31 mouse cellular contexts compared by ENCODE assay signal in genomic region chr8:102159541-102160197, GRCm38 (mm10).
"Had no signal": no experiment of that assay in that cellular context is flagged by ENCODE, and none has a peak within 500 bp of the region (broad histone marks: within the 10 kb centered on the region; RNA-seq: fewer than 3 reads in every experiment).

No protein-coding gene starts in this region.

- DNase-seq: left cerebral cortex, postnatal 4 days; liver; liver, embryonic 13.5 days; liver, postnatal 0 days; lung, adult 18-20 months; lung, adult 2 months; lung, embryonic 14.5 days; lung, postnatal 10 days; lung, postnatal 14 days; lung, postnatal 36 days; lung, postnatal 4 days; midbrain, embryonic 14.5 days had no signal

- H3K4me2 ChIP-seq: limb, embryonic 12.5 days; limb, embryonic 13.5 days; limb, embryonic 15.5 days; liver, embryonic 11.5 days; liver, embryonic 12.5 days; liver, embryonic 13.5 days; liver, embryonic 15.5 days; lung, embryonic 14.5 days; lung, embryonic 15.5 days; midbrain, embryonic 11.5 days; midbrain, embryonic 12.5 days; midbrain, embryonic 13.5 days; midbrain, embryonic 15.5 days had no signal

- ATAC-seq: liver, embryonic 12.5 days; liver, postnatal 0 days; lung, postnatal 0 days; midbrain, embryonic 13.5 days; midbrain, embryonic 15.5 days; midbrain, embryonic 16.5 days had no signal

- H3K9ac ChIP-seq: limb, embryonic 12.5 days; limb, embryonic 13.5 days; limb, embryonic 15.5 days; liver, embryonic 12.5 days; liver, embryonic 13.5 days; liver, embryonic 14.5 days; liver, embryonic 15.5 days; liver, postnatal 0 days; lung, embryonic 14.5 days; lung, embryonic 15.5 days; midbrain, embryonic 12.5 days; midbrain, embryonic 13.5 days; midbrain, embryonic 15.5 days had no signal

- H3K27me3 ChIP-seq: limb, embryonic 12.5 days; limb, embryonic 13.5 days; limb, embryonic 15.5 days; liver, embryonic 12.5 days; liver, embryonic 13.5 days; liver, embryonic 15.5 days; lung, embryonic 15.5 days; megakaryocyte, embryonic 14.5 days; midbrain, embryonic 12.5 days; midbrain, embryonic 13.5 days; midbrain, embryonic 15.5 days had no signal

- H3K4me3 ChIP-seq: left cerebral cortex, adult 2 months; limb, embryonic 10.5 days; limb, embryonic 12.5 days; limb, embryonic 13.5 days; limb, embryonic 15.5 days; liver, embryonic 12.5 days; liver, embryonic 13.5 days; liver, embryonic 15.5 days; lung, embryonic 15.5 days; megakaryocyte, embryonic 14.5 days; midbrain, embryonic 12.5 days; midbrain, embryonic 13.5 days; midbrain, embryonic 15.5 days; myocyte had no signal

- H3K9me3 ChIP-seq: limb, embryonic 10.5 days; limb, embryonic 12.5 days; limb, embryonic 13.5 days; limb, embryonic 15.5 days; liver, embryonic 12.5 days; liver, embryonic 13.5 days; liver, embryonic 15.5 days; lung, embryonic 15.5 days; megakaryocyte, embryonic 14.5 days; midbrain, embryonic 12.5 days; midbrain, embryonic 13.5 days; midbrain, embryonic 15.5 days had no signal

- H3K4me1 ChIP-seq: limb, embryonic 10.5 days; limb, embryonic 12.5 days; limb, embryonic 13.5 days; limb, embryonic 15.5 days; liver, embryonic 12.5 days; liver, embryonic 13.5 days; liver, embryonic 15.5 days; lung, embryonic 15.5 days; megakaryocyte, embryonic 14.5 days; midbrain, embryonic 12.5 days; midbrain, embryonic 13.5 days; midbrain, embryonic 15.5 days had no signal

- H3K27ac ChIP-seq: left cerebral cortex, adult 2 months; limb, embryonic 10.5 days; limb, embryonic 12.5 days; limb, embryonic 13.5 days; limb, embryonic 15.5 days; liver, embryonic 12.5 days; liver, embryonic 13.5 days; liver, embryonic 14.5 days; liver, embryonic 15.5 days; lung, embryonic 15.5 days; macrophage; midbrain, embryonic 12.5 days; midbrain, embryonic 13.5 days; midbrain, embryonic 15.5 days had no signal

- H3K36me3 ChIP-seq: limb, embryonic 10.5 days; limb, embryonic 12.5 days; limb, embryonic 13.5 days; limb, embryonic 15.5 days; liver, embryonic 12.5 days; liver, embryonic 13.5 days; liver, embryonic 15.5 days; lung, embryonic 15.5 days; midbrain, embryonic 12.5 days; midbrain, embryonic 13.5 days; midbrain, embryonic 15.5 days had no signal
